Mouse (Mus musculus) liver, adult (tissue): Measurements from ENCODE around the gene Lonp2.

ENCODE experiments used
- GATA4 ChIP-seq: IDR thresholded peaks from 2 replicates; pipeline ENCODE4 v1.6.1; 2014; ENCODE audit warnings: mild to moderate bottlenecking, low read length; ENCODE audit not compliant: insufficient replicate concordance

Gene Lonp2

DNA sequence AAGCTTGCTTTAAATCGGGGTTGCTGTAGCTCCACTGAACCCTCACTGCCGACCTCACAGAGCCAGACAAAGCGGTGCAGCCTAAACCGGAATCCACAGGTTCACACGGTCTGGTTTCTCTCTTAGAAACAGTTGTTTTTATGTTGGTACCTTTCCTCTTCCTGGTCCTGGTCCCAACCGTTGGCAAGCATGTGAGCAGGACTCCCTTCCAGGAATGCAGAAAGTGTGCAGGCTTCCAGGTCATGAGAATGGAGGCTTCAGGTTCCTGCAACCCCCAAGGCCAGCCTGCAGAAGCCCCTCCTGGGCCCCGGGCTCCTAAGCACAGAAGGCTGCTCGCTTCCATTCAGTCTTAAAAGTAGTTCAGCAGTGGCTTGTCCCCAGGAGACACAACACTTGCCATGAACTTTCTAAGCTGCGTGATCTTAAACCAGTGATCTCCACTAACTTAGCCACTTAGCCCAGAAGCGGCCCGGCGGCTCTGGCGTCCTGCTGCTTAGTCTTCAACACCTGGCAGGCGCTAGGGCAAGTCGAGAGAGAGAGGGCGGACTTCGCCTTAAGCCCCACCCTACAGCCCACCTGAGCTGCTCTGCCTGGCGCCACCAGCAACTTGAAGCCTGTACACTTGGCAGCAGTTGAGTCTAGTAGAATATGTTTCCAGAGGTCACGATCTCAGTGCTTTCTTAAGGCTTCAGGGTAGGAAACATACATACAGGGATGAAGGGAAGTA, 104.5 kb downstream of the Lonp2 start:
- TF ChIP-seq GATA4, result no peak

DNA sequence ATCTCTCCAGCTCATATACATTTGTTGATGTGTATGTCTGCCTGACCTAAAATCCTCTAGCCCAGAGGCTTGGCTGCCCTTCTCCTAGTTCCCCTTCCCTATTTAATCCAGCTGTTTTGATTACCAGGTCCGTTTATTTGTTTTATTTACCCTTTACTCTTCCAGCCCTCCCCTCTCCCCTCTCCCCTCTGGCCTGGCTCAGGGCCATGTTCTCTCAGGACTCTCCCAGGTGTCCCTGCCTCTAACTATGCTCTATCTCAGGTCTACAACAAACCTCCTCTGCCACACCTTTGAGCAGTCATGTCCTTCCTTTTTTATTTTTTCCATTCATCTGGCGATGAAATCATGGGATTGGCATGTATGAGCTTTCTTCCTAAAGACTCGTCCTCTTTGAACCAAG, 106.5 kb downstream of the Lonp2 start:
- TF ChIP-seq GATA4, result no peak

DNA sequence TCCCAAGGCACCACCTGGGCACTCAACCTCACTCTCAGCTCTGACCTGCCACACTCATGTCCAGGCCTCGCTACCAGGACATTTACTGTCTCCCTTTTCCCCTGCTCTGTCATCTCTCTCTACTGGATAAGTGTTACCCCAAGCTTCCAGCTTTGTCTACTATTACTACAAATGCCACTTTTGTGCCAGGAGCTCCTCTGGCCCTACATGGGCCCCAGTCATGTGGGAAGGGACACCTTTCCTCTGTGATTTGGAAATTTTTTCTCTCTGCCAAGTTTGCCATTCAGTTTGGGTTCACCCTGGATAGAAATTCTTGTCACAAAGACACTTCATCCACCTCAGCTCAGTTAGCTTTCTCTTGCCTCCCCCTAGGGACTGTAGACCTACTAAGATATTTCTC, 107.0 kb downstream of the Lonp2 start:
- no peak for TF ChIP-seq GATA4

DNA sequence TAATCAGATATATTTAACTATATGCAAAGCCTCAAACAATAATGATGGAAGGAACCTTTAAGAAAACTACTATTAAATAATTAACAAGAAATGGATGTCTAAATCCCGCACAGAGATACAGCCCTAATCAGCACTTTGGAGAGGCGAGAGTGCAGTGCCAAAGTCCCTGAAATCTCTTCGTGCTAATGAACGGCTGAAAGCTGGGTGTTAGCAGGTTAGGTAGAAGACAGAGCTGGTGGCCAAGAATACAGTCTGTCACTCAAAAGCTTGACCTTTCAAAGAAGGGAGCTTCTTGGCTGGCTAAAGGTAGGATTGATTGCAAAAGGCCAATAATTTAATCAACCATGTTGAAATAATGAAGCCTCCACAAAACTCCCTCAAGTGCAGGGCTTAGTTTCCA, 110.3 kb downstream of the Lonp2 start:
- TF ChIP-seq GATA4, result no peak

DNA sequence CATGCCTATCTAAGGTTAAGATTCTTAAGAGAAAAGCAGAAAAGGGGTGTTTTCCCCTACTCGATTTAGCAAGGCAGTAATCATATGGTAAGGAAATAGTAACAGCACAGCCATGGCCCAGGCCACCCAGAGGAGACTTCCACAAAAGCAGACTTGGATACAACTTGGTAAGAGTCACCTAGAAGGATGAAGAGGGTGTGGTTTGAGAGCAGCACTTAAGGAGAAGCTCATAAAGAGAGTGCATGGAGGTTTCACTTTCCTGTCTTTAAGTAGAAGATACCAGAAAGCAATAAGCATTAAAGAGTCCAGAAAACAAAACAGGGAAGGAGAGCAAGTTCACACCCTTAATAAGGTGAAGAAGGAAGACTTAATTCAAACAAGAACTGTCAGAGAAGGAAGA, 111.1 kb downstream of the Lonp2 start:
- no peak for TF ChIP-seq GATA4

DNA sequence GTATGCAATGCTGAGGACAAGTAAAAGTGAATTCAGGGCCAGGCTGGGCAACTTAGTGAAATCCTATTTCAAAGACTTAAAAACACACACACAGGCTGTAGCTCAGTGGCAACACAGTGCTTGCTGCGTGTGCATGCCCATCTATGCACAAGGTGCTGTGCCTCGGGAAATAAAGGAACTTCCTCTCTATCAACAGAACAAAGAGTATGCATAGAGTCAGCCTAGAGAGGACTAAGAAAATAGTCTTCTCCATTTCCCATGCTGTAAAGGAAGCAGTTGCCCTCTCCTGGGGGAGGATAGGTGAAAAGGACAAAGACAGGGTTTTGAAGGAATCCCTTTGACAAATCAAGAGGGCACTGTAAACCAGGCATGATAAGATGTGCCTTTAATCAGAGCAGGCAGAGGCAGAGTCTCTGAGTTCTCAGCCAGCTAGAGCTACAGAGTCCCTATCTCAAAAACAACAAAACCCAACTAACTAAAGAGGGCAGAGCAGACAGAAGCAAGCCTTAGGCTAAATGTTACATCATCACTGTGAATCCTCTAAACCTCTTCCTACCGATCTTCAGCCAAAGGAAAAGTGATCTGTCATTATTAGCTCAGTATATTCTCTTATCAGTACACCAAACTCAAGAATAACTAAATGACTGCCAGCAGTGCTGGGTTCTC, 111.7 kb downstream of the Lonp2 start:
- TF ChIP-seq GATA4, result no peak

DNA sequence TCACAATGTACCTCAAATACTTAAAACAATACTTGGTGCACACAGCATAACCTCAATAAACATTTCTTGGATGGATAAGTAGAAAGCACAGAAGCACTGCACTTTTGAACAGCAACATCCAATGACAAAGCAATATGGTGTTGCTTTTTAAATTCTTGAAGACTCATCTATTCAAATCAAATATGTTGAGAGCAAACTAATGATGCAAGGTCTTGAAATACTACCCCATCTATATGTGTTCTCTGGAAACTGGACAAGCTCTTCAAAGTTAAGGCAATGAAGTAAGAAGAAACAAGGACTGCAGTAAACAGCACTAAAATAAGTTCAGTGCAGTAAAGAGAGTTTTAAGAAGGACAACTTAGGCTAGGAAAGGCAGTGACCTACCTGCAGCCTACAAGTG, 117.1 kb downstream of the Lonp2 start:
- TF ChIP-seq GATA4, result no peak

DNA sequence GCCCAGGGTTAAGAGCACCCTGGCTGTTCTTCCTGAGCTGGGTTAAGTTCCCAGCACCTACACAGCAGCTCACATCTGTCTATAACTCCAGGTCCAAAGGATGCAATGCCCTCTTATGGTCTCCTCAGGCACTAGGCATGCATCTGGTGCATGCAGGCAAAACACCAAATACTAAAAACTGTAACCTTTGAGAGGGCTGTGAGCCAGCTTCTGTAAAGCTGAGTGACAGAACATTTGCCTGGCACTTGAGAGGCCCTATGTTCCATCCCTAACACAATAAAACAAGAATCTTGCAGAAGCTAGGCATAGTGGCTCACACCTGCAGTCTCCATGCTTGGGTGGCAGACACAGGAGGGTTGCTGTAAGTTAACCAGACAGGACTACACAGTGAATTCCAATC, 117.8 kb downstream of the Lonp2 start:
- no peak for TF ChIP-seq GATA4

DNA sequence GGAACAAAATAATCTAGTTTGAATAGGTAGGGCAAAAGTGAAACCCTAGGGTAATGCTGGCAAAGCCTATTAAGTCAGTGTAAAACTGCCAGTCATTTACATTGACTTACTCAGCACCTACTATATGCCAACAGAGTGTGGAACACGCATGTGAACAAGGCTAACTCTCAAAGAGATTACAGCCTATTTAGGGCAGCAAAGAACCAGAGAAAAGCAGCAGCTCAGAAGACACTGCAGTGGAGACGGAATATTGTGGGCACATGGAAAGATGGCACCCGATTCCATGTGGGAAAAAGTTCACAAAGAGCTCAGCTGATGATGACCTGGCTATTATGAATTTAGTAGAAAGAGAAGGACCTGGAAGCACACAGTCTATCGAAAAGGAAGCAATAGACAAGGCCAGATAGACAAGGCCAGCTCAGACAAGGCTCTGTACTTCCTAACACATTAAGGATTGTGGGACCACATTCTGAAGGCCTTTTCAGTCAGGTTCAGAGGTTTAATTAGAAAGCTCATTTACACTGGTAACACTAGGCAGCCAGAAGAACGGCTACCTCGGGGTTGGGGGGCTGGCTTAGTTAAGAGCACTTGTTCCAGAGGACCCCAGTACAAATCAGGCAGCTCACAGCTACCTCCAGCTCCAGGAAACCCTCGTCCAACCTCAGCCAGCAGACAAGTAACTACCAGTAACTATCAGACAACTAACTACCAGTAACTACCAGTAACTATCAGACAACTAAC, 118.9 kb downstream of the Lonp2 start:
- TF ChIP-seq GATA4, result peak; percentile 11; the same call in 1 of the 2 replicates

DNA sequence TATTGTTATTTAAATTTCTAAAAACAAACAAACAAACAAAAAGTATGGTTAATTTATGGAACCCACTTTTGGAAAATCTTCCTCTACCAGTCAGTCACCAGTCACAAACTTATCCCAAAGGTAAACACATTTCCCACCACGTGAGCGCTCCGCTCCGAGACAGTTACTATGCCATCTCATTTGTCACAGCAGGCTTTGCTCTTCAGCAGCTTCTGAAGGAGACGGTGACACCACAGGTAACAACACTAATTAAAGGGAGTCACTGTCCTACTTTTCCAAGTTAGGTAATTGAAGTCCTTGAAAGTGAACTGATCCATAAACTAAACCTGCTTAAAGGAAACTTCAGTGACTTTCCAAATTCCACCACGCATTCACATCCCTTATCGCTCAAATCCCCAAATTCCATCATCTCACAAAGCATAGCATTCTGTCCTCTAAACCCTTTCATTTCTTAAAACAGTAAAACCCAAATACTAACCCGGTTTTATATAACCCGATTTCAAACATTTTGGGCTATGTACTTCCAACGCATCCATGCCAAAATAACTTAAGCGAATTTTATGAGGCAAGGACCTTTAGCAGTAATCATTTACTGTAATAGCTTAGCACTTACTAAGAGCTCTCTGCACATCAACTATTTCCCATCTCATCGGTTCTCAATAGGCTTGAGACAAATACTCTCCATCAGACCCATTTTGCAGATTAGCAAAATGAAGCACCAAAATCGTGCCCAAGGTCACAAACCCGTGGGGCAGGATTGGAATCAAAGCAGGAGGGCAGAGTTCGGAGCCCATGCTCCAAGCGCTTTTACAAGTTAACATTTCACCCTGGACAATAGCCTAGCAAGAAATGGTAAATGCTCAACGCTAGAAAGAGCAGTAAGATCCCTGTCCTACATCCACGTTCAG, 120.7 kb downstream of the Lonp2 start:
- no peak for TF ChIP-seq GATA4

DNA sequence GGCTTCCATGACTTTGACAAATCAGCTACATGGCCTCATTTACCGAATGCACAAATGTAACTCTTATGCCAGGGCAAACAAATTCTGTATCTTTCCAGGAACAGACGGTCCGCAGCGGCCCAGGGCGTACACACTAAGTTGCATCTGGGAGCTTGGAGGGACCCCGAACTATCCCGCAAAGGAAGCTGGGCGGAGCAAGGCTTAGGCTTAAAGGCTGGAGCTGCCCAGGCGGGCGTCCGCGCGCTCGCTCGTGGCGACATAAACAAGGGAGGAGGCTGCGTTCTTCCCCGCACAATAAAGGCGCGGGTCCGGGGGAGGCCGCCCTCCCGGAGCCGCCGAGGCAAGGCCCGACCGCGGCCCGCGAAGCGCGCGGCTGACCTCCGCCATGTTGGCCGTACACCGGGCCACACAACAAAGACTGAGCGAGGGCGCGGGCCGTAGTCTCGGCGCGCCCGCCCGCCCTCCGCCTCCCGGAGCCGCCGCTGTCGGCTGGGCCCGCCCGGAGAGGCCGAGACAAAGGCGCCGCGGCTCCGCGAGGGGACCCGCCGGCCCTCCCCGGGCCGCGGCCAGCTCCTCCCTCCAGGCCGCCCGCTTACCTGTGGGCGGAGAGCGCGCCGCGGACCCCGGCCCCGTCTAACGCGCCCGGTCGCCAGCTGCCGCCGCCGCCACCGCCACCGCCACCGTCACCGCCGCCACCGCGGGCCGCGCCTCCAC, 121.5 kb downstream of the Lonp2 start, which contains the start of the genes Gm10638 and Siah1a:
Gene Gm10638, plus strand, starts transcription at position 479 of the 714 bp plus-strand sequence.
Gene Siah1a, minus strand, starts transcription at position 714 of the 714 bp plus-strand sequence.
- TF ChIP-seq GATA4, result no peak

DNA sequence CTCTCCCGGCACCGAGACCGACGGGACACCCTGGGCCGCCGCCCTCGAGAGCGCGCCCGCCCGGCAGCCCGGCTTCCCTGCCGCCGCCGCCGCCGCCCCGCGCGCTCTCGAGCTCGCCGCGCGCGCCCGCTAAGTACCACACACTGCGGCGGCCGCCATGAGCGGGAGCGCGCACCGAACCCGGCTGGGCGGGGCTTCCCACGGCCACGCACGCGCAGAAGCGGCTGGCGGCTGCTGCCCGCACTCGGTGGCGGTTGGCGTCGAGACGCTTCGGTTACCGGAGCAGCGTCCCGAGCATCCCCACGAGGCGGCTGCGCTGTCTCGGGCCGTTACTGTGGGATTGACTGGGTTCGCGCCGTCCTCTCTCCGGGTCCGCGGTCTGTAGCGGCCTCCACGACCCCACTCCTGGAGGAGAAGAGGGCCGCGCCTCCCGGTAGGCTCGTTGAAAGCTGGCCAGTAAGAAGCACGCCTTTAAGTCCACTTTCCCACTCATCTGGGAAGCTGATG, 122.1 kb downstream of the Lonp2 start:
- TF ChIP-seq GATA4, result no peak

DNA sequence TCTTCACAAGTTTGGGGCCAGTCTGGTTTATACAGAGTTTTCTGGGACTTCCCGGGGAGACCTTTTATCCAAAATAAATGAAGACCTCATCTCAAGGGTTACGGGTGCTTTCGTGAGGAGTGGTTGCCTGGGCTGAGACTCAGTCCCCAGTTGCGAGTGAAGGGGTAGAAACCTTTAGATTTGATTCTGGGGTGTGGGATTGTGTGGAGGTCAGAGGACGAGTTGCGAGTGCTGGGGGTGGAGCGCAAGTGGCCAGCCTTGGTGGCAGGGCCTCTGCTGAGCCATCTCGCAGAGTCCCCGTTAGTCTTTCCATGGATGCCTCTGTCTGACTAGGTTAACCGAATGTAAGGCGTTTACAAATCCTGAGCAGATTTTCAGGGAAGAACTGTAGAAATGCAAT, 122.7 kb downstream of the Lonp2 start:
- TF ChIP-seq GATA4, result no peak

DNA sequence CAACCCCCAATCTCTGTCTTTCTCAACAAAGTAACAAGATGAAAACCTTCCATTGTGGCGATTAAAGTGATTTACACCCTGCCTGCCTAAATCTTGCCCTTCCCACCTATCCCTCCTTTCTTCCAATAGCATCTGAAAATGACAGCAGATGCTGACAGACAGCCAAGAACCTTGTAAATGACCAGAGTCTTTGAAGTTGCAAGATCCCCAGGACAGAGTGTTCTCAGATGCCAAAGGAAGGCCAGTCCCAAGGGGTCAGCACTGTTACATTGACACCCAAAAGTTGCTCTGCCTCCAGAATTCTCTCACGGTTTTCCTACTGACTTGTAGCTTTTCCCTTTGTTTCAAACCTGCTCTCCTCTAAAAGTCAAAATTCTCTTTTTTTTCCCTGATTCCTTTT, 126.0 kb downstream of the Lonp2 start:
- TF ChIP-seq GATA4, result no peak
